33 mouse cellular contexts compared by ENCODE assay signal in genomic region chr2:160332516-160333325, GRCm38 (mm10). TPM values are rescaled to one million over a fixed set of nuclear protein-coding genes. Genes with fewer than 3 reads are reported as not detected.
DNase-seq lines count a peak whose midpoint lies in the region; ATAC-seq and TF ChIP-seq lines count a peak whose summit lies in the region.
"Had no signal": no experiment of that assay in that cellular context is flagged by ENCODE, and none has a peak within 500 bp of the region (broad histone marks: within the 10 kb centered on the region; RNA-seq: fewer than 3 reads in every experiment).

No protein-coding gene starts in this region.

- no peak overlapping the region for H3K9ac ChIP-seq in liver, postnatal 0 days (replicated peaks)
- no peak overlapping the region for H3K9ac ChIP-seq in liver, embryonic 12.5 days
- 0 out of 2 replicates have a peak overlapping the region, but pooled peaks have one; percentile 4 for H3K9ac ChIP-seq in intestine, postnatal 0 days (ENCODE audit: low read depth, low read length)
- no peak overlapping the region for H3K9ac ChIP-seq in stomach, embryonic 16.5 days (ENCODE audit: low read length)
- H3K9ac ChIP-seq: forebrain, postnatal 0 days; heart, embryonic 12.5 days; hindbrain, embryonic 12.5 days; limb, embryonic 12.5 days; midbrain, embryonic 15.5 days; neural tube, embryonic 13.5 days had no signal

- H3K27ac ChIP-seq in liver, postnatal 0 days (ENCODE audit: low read depth) = no peak overlapping the region
- no peak overlapping the region for H3K27ac ChIP-seq in liver, embryonic 12.5 days
- H3K27ac ChIP-seq in intestine, postnatal 0 days (ENCODE audit: low read depth, low read length) = peak overlapping the region; percentile 82
- H3K27ac ChIP-seq in stomach, embryonic 16.5 days (ENCODE audit: low read length) = no peak overlapping the region
- H3K27ac ChIP-seq: forebrain, embryonic 10.5 days; hindbrain, embryonic 12.5 days; kidney, postnatal 0 days; layer of hippocampus, adult 2 months; limb, embryonic 12.5 days; macrophage; midbrain, embryonic 15.5 days; neural tube, embryonic 13.5 days had no signal

- no peaks in the 10 kb centered on the region for H3K9me3 ChIP-seq in liver, postnatal 0 days (ENCODE audit: low read length)
- no peaks in the 10 kb centered on the region for H3K9me3 ChIP-seq in liver, embryonic 12.5 days (replicated peaks)
- H3K9me3 ChIP-seq in intestine, postnatal 0 days (ENCODE audit: control insufficient read depth) = no peaks in the 10 kb centered on the region
- no peaks in the 10 kb centered on the region for H3K9me3 ChIP-seq in stomach, embryonic 16.5 days (replicated peaks; ENCODE audit: control insufficient read depth, low read length)
- H3K9me3 ChIP-seq: forebrain, embryonic 10.5 days; heart, embryonic 12.5 days; hindbrain, embryonic 12.5 days; limb, embryonic 12.5 days; midbrain, embryonic 15.5 days; neural tube, embryonic 13.5 days had no signal

- H3K4me2 ChIP-seq in liver, postnatal 0 days (ENCODE audit: low read depth, low read length) = no peak overlapping the region
- no peak overlapping the region for H3K4me2 ChIP-seq in liver, embryonic 12.5 days
- H3K4me2 ChIP-seq in intestine, postnatal 0 days (replicated peaks; ENCODE audit: low read depth) = 0 out of 2 replicates have a peak overlapping the region, but pooled peaks have one; percentile 18
- no peak overlapping the region for H3K4me2 ChIP-seq in stomach, embryonic 16.5 days (ENCODE audit: low read depth, low read length)
- H3K4me2 ChIP-seq: heart, embryonic 12.5 days; hindbrain, embryonic 12.5 days; limb, embryonic 12.5 days; midbrain, embryonic 15.5 days; neural tube, embryonic 13.5 days had no signal

- H3K4me1 ChIP-seq in liver, postnatal 0 days (ENCODE audit: insufficient read depth) = peaks cover 4% of the 10 kb centered on the region; the same call in 1 of the 2 replicates
- H3K4me1 ChIP-seq in liver, embryonic 12.5 days = peaks cover 7% of the 10 kb centered on the region
- peaks cover 8% of the 10 kb centered on the region; the same call in 1 of the 2 replicates for H3K4me1 ChIP-seq in intestine, postnatal 0 days (replicated peaks; ENCODE audit: control insufficient read depth, insufficient read depth, low read length)
- H3K4me1 ChIP-seq in stomach, embryonic 16.5 days (ENCODE audit: control insufficient read depth, insufficient read depth, low read length) = no peaks in the 10 kb centered on the region; the same call in 1 of the 2 replicates
- H3K4me1 ChIP-seq: midbrain, embryonic 15.5 days had no signal

- no peak for TF ChIP-seq EP300 in liver, postnatal 0 days (IDR thresholded peaks at IDR 0.05; ENCODE audit: low read depth)

- TF ChIP-seq CTCF in liver, postnatal 0 days (IDR thresholded peaks at IDR 0.05; ENCODE audit: low read depth) = no peak
- no peak for TF ChIP-seq CTCF in intestine, postnatal 0 days (IDR thresholded peaks at IDR 0.05; ENCODE audit: low read depth)

- no peak overlapping the region for H3K4me3 ChIP-seq in liver, postnatal 0 days (ENCODE audit: low read depth, low read length)
- no peak overlapping the region for H3K4me3 ChIP-seq in liver, embryonic 12.5 days
- no peak overlapping the region for H3K4me3 ChIP-seq in intestine, postnatal 0 days (ENCODE audit: low read depth, low read length)
- H3K4me3 ChIP-seq in stomach, embryonic 16.5 days (replicated peaks; ENCODE audit: low read length) = no peak overlapping the region
- H3K4me3 ChIP-seq: forebrain, embryonic 10.5 days; heart, embryonic 12.5 days; hindbrain, embryonic 12.5 days; layer of hippocampus, adult 2 months; limb, embryonic 12.5 days; midbrain, embryonic 15.5 days; myocyte; neural tube, embryonic 13.5 days had no signal

- intact Hi-C loops in gastrocnemius, postnatal 14 days (cut with DNase I; ENCODE audit: low total_unique reads) = no loop called here

- no peaks in the 10 kb centered on the region for H3K36me3 ChIP-seq in liver, postnatal 0 days (replicated peaks; ENCODE audit: insufficient read depth, low read length)
- no peaks in the 10 kb centered on the region for H3K36me3 ChIP-seq in liver, embryonic 12.5 days
- H3K36me3 ChIP-seq in intestine, postnatal 0 days (ENCODE audit: control insufficient read depth, insufficient read depth) = no peaks in the 10 kb centered on the region
- H3K36me3 ChIP-seq in stomach, embryonic 16.5 days (ENCODE audit: control insufficient read depth, insufficient read depth, low read length) = no peaks in the 10 kb centered on the region
- H3K36me3 ChIP-seq: forebrain, embryonic 10.5 days; heart, embryonic 12.5 days; hindbrain, embryonic 12.5 days; limb, embryonic 12.5 days; midbrain, embryonic 15.5 days; neural tube, embryonic 13.5 days had no signal

- peak; percentile 81 for ATAC-seq in liver, postnatal 0 days
- ATAC-seq in liver, embryonic 12.5 days = no peak
- ATAC-seq in intestine, postnatal 0 days = peak; percentile 92
- peak; percentile 51; the same call in 1 of the 2 replicates for ATAC-seq in stomach, embryonic 16.5 days (ENCODE audit: insufficient read depth, low FRiP score)
- ATAC-seq: CD4-positive, CD25-positive, alpha-beta regulatory T cell, adult 4 months; forebrain, postnatal 0 days; lung, postnatal 0 days; midbrain, embryonic 15.5 days had no signal

- WGBS in liver, postnatal 0 days (ENCODE audit: insufficient replicate concordance) = 71% methylated on average over 12 of the region's 12 CpGs
- 59% methylated on average over 12 of the region's 12 CpGs for WGBS in liver, embryonic 12.5 days (ENCODE audit: insufficient replicate concordance)
- 41% methylated on average over 12 of the region's 12 CpGs for WGBS in intestine, postnatal 0 days
- WGBS in stomach, embryonic 16.5 days = 63% methylated on average over 12 of the region's 12 CpGs

- DNase-seq in gastrocnemius, postnatal 25 days = peak; percentile 70
- DNase-seq in gastrocnemius, postnatal 14 days = no peak
- peak; percentile 22 for DNase-seq in liver, postnatal 0 days
- no peak for DNase-seq in heart, postnatal 4 days
- no peak for DNase-seq in heart, adult 18-20 months
- DNase-seq: adrenal gland, postnatal 25 days; cerebellum, postnatal 10 days; forebrain, postnatal 0 days; heart, adult 11 months; heart, postnatal 10 days; layer of hippocampus, postnatal 36 days; retina, postnatal 1 day; right cerebral cortex, postnatal 25 days; thymus, adult 2 months had no signal

- no peaks in the 10 kb centered on the region for H3K27me3 ChIP-seq in liver, postnatal 0 days (ENCODE audit: insufficient read depth, low read length)
- H3K27me3 ChIP-seq in liver, embryonic 12.5 days (replicated peaks) = 0 out of 2 replicates have a peak, but pooled peaks cover 5% of the 10 kb centered on the region
- no peaks in the 10 kb centered on the region for H3K27me3 ChIP-seq in intestine, postnatal 0 days (replicated peaks; ENCODE audit: control insufficient read depth, insufficient read depth, low read length)
- H3K27me3 ChIP-seq in stomach, embryonic 16.5 days (ENCODE audit: control insufficient read depth, insufficient read depth, low read length) = no peaks in the 10 kb centered on the region
- H3K27me3 ChIP-seq: limb, embryonic 12.5 days; midbrain, embryonic 15.5 days; neural tube, embryonic 13.5 days had no signal

RNA-seq across cellular contexts. Expression of gene Gm826, which starts 1.2 kb away (rescaled TPM):
- 1 to 10 TPM; 2.3 to 3.0 TPM for total RNA-seq in gastrocnemius, postnatal 25 days (2021)
- total RNA-seq in gastrocnemius, postnatal 14 days (2021) = 1 to 10 TPM in 1 of 2 experiments, under 1 TPM in 1; 0.66 to 3.9 TPM
- polyA plus RNA-seq in liver, postnatal 0 days (2015; fragmentation: Nextera tagmentation; extraction: Ambion mirVana) = 1.2 and 1.6 TPM in 2 replicates
- 6.1 and 8.2 TPM in 2 replicates for polyA plus RNA-seq in liver, embryonic 12.5 days (2016; fragmentation: Nextera tagmentation; extraction: Ambion mirVana)
- 6.2 and 8.2 TPM in 2 replicates for polyA plus RNA-seq in intestine, postnatal 0 days (2015; fragmentation: Nextera tagmentation; extraction: Ambion mirVana)
- 2.3 and 2.6 TPM in 2 replicates for polyA plus RNA-seq in stomach, embryonic 16.5 days (2015; fragmentation: Nextera tagmentation; extraction: Ambion mirVana)
- total RNA-seq in heart, postnatal 4 days (2021) = 1 to 10 TPM; 5.8 to 6.2 TPM
- total RNA-seq in heart, adult 18-20 months (2021) = 1 to 10 TPM; 7.7 to 8.2 TPM
- total RNA-seq: forebrain, postnatal 0 days; layer of hippocampus, adult 2 months; layer of hippocampus, postnatal 36 days; left cerebral cortex, postnatal 10 days had no signal
- polyA plus RNA-seq: brain, embryonic 14.5 days; CD4-positive, CD25-positive, alpha-beta regulatory T cell, adult 4 months; embryonic facial prominence, embryonic 11.5 days; forebrain, embryonic 10.5 days; hindbrain, embryonic 12.5 days; limb, embryonic 12.5 days; midbrain, embryonic 15.5 days; myocyte; neural tube, embryonic 13.5 days; stomach, embryonic 14.5 days had no signal

RNA-seq across cellular contexts. Expression of gene Mafb, which starts 34.1 kb away (rescaled TPM):
- total RNA-seq in gastrocnemius, postnatal 25 days (2021) = 10 to 100 TPM; 17.0 to 42.9 TPM
- total RNA-seq in gastrocnemius, postnatal 14 days (2021) = 10 to 100 TPM; 13.3 to 28.3 TPM
- 9.2 and 11.6 TPM in 2 replicates for polyA plus RNA-seq in liver, postnatal 0 days (2015; fragmentation: Nextera tagmentation; extraction: Ambion mirVana)
- polyA plus RNA-seq in liver, embryonic 12.5 days (2016; fragmentation: Nextera tagmentation; extraction: Ambion mirVana) = 3.0 and 3.1 TPM in 2 replicates
- 98.5 and 114 TPM in 2 replicates for polyA plus RNA-seq in intestine, postnatal 0 days (2015; fragmentation: Nextera tagmentation; extraction: Ambion mirVana)
- 6.3 and 6.9 TPM in 2 replicates for polyA plus RNA-seq in stomach, embryonic 16.5 days (2015; fragmentation: Nextera tagmentation; extraction: Ambion mirVana)
- 1 to 10 TPM; 6.8 to 8.1 TPM for total RNA-seq in heart, postnatal 4 days (2021)
- total RNA-seq in heart, adult 18-20 months (2021) = 1 to 10 TPM; 8.6 to 9.5 TPM

Comparison
In these comparisons a context has a peak if more than half of its experiments do, and no peak if none do; other contexts are left out.
1. DNase-seq: peak in gastrocnemius, postnatal 25 days (single experiment) and liver, postnatal 0 days (single experiment); none in gastrocnemius, postnatal 14 days (single experiment), heart, postnatal 4 days (single experiment) and heart, adult 18-20 months (0 of 2).